ENCODE assay signal across 26 mouse cellular contexts in genomic region chr2:76264258-76264657, GRCm38 (mm10).
"Had no signal": no experiment of that assay in that cellular context is flagged by ENCODE, and none has a peak within 500 bp of the region (broad histone marks: within the 10 kb centered on the region; RNA-seq: fewer than 3 reads in every experiment).

No protein-coding gene starts in this region.

- H3K27ac ChIP-seq: heart, adult 2 months; heart, embryonic 13.5 days; heart, embryonic 15.5 days; hindbrain, embryonic 13.5 days; hindbrain, embryonic 15.5 days; hindbrain, postnatal 0 days; left cerebral cortex, adult 2 months; limb, embryonic 10.5 days; limb, embryonic 12.5 days; liver, embryonic 12.5 days; liver, embryonic 15.5 days had no signal

- H3K36me3 ChIP-seq: heart, embryonic 13.5 days; heart, embryonic 15.5 days; hindbrain, embryonic 13.5 days; hindbrain, embryonic 15.5 days; limb, embryonic 10.5 days; limb, embryonic 12.5 days; liver, embryonic 12.5 days; liver, embryonic 15.5 days had no signal

- H3K9me3 ChIP-seq: heart, embryonic 13.5 days; heart, embryonic 15.5 days; hindbrain, embryonic 13.5 days; hindbrain, embryonic 15.5 days; limb, embryonic 10.5 days; limb, embryonic 12.5 days; liver, embryonic 12.5 days; liver, embryonic 15.5 days had no signal

- H3K27me3 ChIP-seq: heart, embryonic 13.5 days; heart, embryonic 15.5 days; hindbrain, embryonic 13.5 days; hindbrain, embryonic 15.5 days; limb, embryonic 12.5 days; liver, embryonic 15.5 days had no signal

- DNase-seq: gastrocnemius, postnatal 14 days; gastrocnemius, postnatal 36 days; heart, adult 11 months; heart, adult 2 months; heart, postnatal 14 days; heart, postnatal 36 days; kidney, adult 11 months; kidney, adult 2 months; kidney, adult 9 months; kidney, postnatal 10 days; kidney, postnatal 25 days; kidney, postnatal 4 days; layer of hippocampus, adult 9-11 months; liver; liver, postnatal 0 days had no signal

- H3K4me1 ChIP-seq: heart, embryonic 13.5 days; heart, embryonic 15.5 days; hindbrain, embryonic 13.5 days; hindbrain, embryonic 15.5 days; limb, embryonic 10.5 days had no signal

- ATAC-seq: hindbrain, postnatal 0 days; intestine, embryonic 16.5 days; liver, embryonic 12.5 days; liver, postnatal 0 days had no signal

- H3K4me3 ChIP-seq: heart, adult 2 months; heart, embryonic 13.5 days; heart, embryonic 15.5 days; hindbrain, embryonic 13.5 days; hindbrain, embryonic 15.5 days; left cerebral cortex, adult 2 months; limb, embryonic 10.5 days; limb, embryonic 12.5 days; liver, embryonic 12.5 days; liver, embryonic 15.5 days had no signal
